Mouse (Mus musculus) midbrain, embryonic 10.5 days (tissue): ENCODE measurements at regions not wholly inside any gene's neighbourhood (a gene's known extent, or its start where the extent isn't known, plus 50 kb on each side); places are given as distances from the start of the nearest gene placed in this dataset.

Experiments
- DNase-seq: peaks from one replicate; pipeline ENCODE4 v3.0.0-alpha.2; 2017; ENCODE audit warnings: low spot score
- H3K27ac ChIP-seq: fragments of 300-500 bp; sonication (generic); replicated peaks from 2 replicates; pipeline ENCODE4 v1.5.1; 2016; ENCODE audit warnings: mild to moderate bottlenecking
- H3K27me3 ChIP-seq: fragments of 300-500 bp; sonication (generic); 2 replicates; pipeline ENCODE4 v1.6.1; 2016; ENCODE audit warnings: low read depth, mild to moderate bottlenecking; ENCODE audit not compliant: poor library complexity, severe bottlenecking
- H3K36me3 ChIP-seq: fragments of 300-500 bp; sonication (generic); 2 replicates; pipeline ENCODE4 v1.6.1; 2016; ENCODE audit warnings: mild to moderate bottlenecking, moderate library complexity
- H3K4me1 ChIP-seq: fragments of 300-500 bp; sonication (generic); 2 replicates; pipeline ENCODE4 v1.6.1; 2016
- H3K4me3 ChIP-seq: fragments of 300-500 bp; sonication (generic); 2 replicates; pipeline ENCODE4 v1.5.1; 2016; ENCODE audit warnings: mild to moderate bottlenecking, moderate library complexity
- H3K9me3 ChIP-seq: fragments of 300-500 bp; sonication (generic); replicated peaks from 2 replicates; pipeline ENCODE4 v1.6.1; 2016; ENCODE audit warnings: mild to moderate bottlenecking
- WGBS: fragments of 180-500 bp; shearing (Covaris S2); methylation state at CpG from one replicate; pipeline ENCODE4 v1.1.7; 2016; 5-methylcytosine and 5-hydroxymethylcytosine counted together

GRCm38 (mm10) chr11:7423276-7424081 lies 209.8 kb upstream of the Igfbp3 start:
- Histone ChIP-seq H3K27ac (peak overlapping the region; percentile 67), H3K4me3 (peak overlapping the region; percentile 26; the same call in 1 of the 2 replicates), H3K4me1 (peaks cover 12% of the 10 kb centered on the region), H3K27me3 (no peaks in the 10 kb centered on the region), H3K9me3 (no peaks in the 10 kb centered on the region), H3K36me3 (no peaks in the 10 kb centered on the region)
- peak; percentile 22 for DNase-seq
- WGBS = 8% methylated on average over 13 of the region's 13 CpGs

GRCm38 (mm10) chr11:7412631-7413030 lies 198.9 kb upstream of the Igfbp3 start:
- Histone ChIP-seq H3K4me3 (no peak overlapping the region), H3K9me3 (no peaks in the 10 kb centered on the region), H3K27ac (no peak overlapping the region), H3K4me1 (no peaks in the 10 kb centered on the region), H3K27me3 (no peaks in the 10 kb centered on the region), H3K36me3 (no peaks in the 10 kb centered on the region)
- no peak for DNase-seq
- 77% methylated on average over 3 of the region's 3 CpGs for WGBS

DNA sequence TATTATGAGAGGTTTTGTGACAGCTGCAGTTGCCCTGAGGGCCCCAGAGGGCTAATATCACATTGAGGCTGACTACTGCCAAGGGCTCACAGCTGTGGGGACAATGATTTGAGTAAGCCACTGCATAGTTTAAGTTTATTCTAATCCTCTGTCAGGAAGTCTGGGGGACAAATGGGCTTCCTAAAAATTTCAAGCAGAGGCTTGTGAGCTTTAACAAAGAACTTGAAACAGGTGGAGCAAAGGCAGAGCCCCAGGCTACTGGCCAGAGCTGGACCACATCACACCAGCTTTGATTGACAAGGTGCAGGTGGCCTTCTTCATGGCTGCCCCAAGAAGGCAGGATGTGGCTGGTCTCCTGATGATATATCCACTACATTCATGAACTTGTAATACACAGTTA lies 195.3 kb upstream of the Igfbp3 start:
- no peaks in the 10 kb centered on the region for H3K4me1 ChIP-seq
- H3K9me3 ChIP-seq = no peaks in the 10 kb centered on the region
- DNase-seq = no peak

DNA sequence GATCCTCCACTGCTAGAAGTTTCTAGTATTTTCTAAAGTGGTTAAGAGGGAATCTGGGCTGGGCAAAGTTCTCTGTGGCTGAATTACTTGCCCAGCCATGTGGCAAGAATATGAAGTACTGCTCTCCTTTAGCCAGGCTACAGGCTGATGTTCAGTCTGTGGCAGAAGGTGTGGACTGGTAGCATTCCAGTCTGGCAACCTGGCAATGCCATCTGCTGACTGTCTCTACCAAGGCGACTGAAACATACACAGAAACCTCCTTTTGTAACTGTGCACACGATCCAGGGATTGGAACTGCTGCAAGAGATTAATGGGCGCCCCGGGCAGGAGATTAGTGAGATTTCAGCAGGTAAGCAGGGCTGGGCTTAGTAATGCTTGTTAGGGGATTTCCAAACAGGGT lies 190.9 kb upstream of the Igfbp3 start:
- Histone ChIP-seq H3K4me3 (no peak overlapping the region), H3K4me1 (no peaks in the 10 kb centered on the region), H3K9me3 (no peaks in the 10 kb centered on the region), H3K36me3 (no peaks in the 10 kb centered on the region), H3K27me3 (no peaks in the 10 kb centered on the region), H3K27ac (no peak overlapping the region)
- no peak for DNase-seq
- 84% methylated on average over 4 of the region's 4 CpGs for WGBS

More for the DNA sequence above, 195.3 kb upstream of the Igfbp3 start:
- Histone ChIP-seq H3K27ac (no peak overlapping the region), H3K36me3 (no peaks in the 10 kb centered on the region), H3K4me3 (no peak overlapping the region), H3K27me3 (no peaks in the 10 kb centered on the region)

DNA sequence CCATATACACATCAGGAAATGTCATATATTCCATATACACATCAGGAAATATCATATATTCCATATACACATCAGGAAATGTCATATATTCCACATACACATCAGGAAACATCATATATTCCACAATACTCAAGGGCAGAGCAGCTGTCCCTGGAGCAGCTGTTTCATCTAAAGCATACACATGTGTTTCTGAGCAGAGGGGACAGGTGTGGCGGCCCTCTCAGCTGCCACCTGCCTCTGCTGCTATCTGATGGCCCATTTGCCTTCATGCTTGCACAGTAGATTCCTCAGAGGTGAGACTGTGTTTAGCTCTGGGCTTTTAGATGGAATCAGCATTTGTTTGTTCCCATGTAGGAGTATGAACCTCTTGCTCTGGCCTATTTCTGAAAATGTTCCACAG lies 158.1 kb upstream of the Igfbp3 start:
- Histone ChIP-seq H3K4me1 (no peaks in the 10 kb centered on the region), H3K27ac (no peak overlapping the region), H3K9me3 (no peaks in the 10 kb centered on the region), H3K4me3 (no peak overlapping the region), H3K36me3 (no peaks in the 10 kb centered on the region), H3K27me3 (no peaks in the 10 kb centered on the region)
- WGBS = 76% methylated on average over 1 of the region's 1 CpGs
- DNase-seq = no peak

- Histone ChIP-seq H3K27me3 (no peaks in the 10 kb centered on the region), H3K4me3 (no peak overlapping the region), H3K9me3 (no peaks in the 10 kb centered on the region), H3K4me1 (no peaks in the 10 kb centered on the region), H3K27ac (no peak overlapping the region), H3K36me3 (no peaks in the 10 kb centered on the region)
- no peak for DNase-seq
- 93% methylated on average over 3 of the region's 3 CpGs for WGBS
These were observed 147.7 kb upstream of the Igfbp3 start for GRCm38 (mm10) chr11:7361388-7361787.

- DNase-seq = no peak
- no peaks in the 10 kb centered on the region for H3K9me3 ChIP-seq
- no peaks in the 10 kb centered on the region for H3K36me3 ChIP-seq
- no peak overlapping the region for H3K27ac ChIP-seq
- H3K4me3 ChIP-seq = no peak overlapping the region
- WGBS = 77% methylated on average over 1 of the region's 1 CpGs
- no peaks in the 10 kb centered on the region for H3K27me3 ChIP-seq
- no peaks in the 10 kb centered on the region for H3K4me1 ChIP-seq
These were observed 134.9 kb upstream of the Igfbp3 start for GRCm38 (mm10) chr11:7348601-7349000.

GRCm38 (mm10) chr11:7337826-7338225 lies 124.1 kb upstream of the Igfbp3 start:
- Histone ChIP-seq H3K9me3 (peaks cover 12% of the 10 kb centered on the region), H3K4me3 (no peak overlapping the region), H3K36me3 (no peaks in the 10 kb centered on the region), H3K27ac (no peak overlapping the region), H3K4me1 (no peaks in the 10 kb centered on the region), H3K27me3 (no peaks in the 10 kb centered on the region)
- no peak for DNase-seq

DNA sequence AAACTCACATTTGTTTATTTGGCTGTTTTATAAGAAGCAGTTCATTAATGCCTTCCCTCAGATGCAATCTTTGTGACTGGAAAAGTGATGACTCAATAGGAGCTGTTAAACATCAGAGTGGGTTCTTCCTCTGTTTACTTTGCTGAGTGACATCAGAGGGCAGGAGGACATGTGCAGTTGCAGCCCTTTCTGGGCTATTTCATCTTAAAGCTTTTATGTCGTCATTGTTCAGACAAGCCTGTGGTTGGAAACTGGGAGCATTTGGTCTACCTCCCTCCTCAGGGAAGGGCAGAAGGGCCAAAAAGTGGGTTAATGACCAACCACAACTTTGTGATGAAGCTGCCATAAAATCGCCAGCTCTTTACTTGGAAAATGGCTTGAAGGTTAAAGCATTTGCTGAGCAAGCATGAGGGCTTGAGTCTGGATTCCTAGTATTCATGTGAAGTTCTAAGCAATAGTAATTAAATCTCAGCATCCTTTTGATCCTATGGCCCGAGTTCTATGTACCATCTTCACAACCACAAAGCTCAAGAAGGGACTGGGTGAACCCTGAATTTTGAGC lies 103.8 kb upstream of the Igfbp3 start:
- H3K4me1 ChIP-seq = no peaks in the 10 kb centered on the region
- H3K36me3 ChIP-seq = no peaks in the 10 kb centered on the region
- H3K9me3 ChIP-seq = no peaks in the 10 kb centered on the region
- no peak overlapping the region for H3K4me3 ChIP-seq
- H3K27me3 ChIP-seq = no peaks in the 10 kb centered on the region
- WGBS = 77% methylated on average over 3 of the region's 3 CpGs
- no peak overlapping the region for H3K27ac ChIP-seq
- no peak for DNase-seq

DNA sequence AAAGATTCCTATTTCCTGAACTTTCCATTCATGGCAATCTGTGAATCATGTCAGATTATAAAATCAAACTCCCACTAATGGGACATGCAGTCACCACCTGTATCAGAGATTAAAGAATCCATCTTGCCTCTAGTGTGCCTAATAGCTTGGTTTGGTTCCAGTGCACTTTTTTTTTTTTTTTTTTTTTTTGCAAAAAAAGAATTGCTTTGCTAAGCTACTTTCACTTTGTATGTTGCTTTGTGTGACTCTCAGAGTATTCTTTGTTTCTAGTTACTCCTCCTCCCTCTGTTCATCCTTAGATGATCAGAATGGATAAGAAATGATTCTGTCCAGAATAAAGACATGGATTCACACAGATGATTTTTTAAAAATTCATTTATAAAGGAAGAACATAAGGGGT lies 82.5 kb upstream of the Igfbp3 start:
- DNase-seq = no peak
- Histone ChIP-seq H3K36me3 (no peaks in the 10 kb centered on the region), H3K27me3 (no peaks in the 10 kb centered on the region), H3K27ac (no peak overlapping the region), H3K4me1 (no peaks in the 10 kb centered on the region), H3K4me3 (no peak overlapping the region), H3K9me3 (no peaks in the 10 kb centered on the region)

- no peaks in the 10 kb centered on the region for H3K36me3 ChIP-seq
- H3K9me3 ChIP-seq = no peaks in the 10 kb centered on the region
- 89% methylated on average over 8 of the region's 8 CpGs for WGBS
- H3K4me3 ChIP-seq = no peak overlapping the region
- no peaks in the 10 kb centered on the region for H3K27me3 ChIP-seq
- no peaks in the 10 kb centered on the region for H3K4me1 ChIP-seq
- no peak overlapping the region for H3K27ac ChIP-seq
- no peak for DNase-seq
These were observed 75.7 kb upstream of the Igfbp3 start for GRCm38 (mm10) chr11:7289242-7289938.

GRCm38 (mm10) chr11:7284836-7285490 lies 71.2 kb upstream of the Igfbp3 start:
- no peaks in the 10 kb centered on the region for H3K36me3 ChIP-seq
- no peaks in the 10 kb centered on the region for H3K27me3 ChIP-seq
- H3K9me3 ChIP-seq = no peaks in the 10 kb centered on the region
- peaks cover 23% of the 10 kb centered on the region for H3K4me1 ChIP-seq
- H3K27ac ChIP-seq = no peak overlapping the region
- DNase-seq = no peak
- H3K4me3 ChIP-seq = no peak overlapping the region
- WGBS = 72% methylated on average over 4 of the region's 4 CpGs

GRCm38 (mm10) chr11:7282981-7283380 lies 69.3 kb upstream of the Igfbp3 start:
- Histone ChIP-seq H3K27ac (peak overlapping the region; percentile 1; the same call in 1 of the 2 replicates), H3K36me3 (no peaks in the 10 kb centered on the region), H3K4me1 (peaks cover 23% of the 10 kb centered on the region), H3K27me3 (no peaks in the 10 kb centered on the region), H3K4me3 (no peak overlapping the region), H3K9me3 (no peaks in the 10 kb centered on the region)
- WGBS = 72% methylated on average over 3 of the region's 3 CpGs
- DNase-seq = no peak
